Mouse (Mus musculus): Measurements from ENCODE around the gene Phkb. TPM values are rescaled to one million over a fixed set of nuclear protein-coding genes. Genes with fewer than 3 reads are reported as not detected.
"Not testable (repeated sequence)": the region's sequence is repeated elsewhere in the genome, so short reads cannot be mapped to it uniquely, and the experiment has no call there.

Phkb gene
- 10 to 100 TPM; 80.0 to 84.8 TPM for total RNA-seq (2021)
- long read RNA-seq, experiment 1, full-length matches to known transcripts: 5 of 101 reads
- long read RNA-seq, experiment 1, partial matches to known transcripts: 3 of 101 reads
- long read RNA-seq, experiment 1, other reads (novel, unspliced or antisense): 93 of 101 reads
- long read RNA-seq, experiment 2, full-length matches to known transcripts: 2 of 101 reads
- long read RNA-seq, experiment 2, partial matches to known transcripts: 14 of 101 reads
- long read RNA-seq, experiment 2, other reads (novel, unspliced or antisense): 85 of 101 reads

- DNase-seq (ENCODE audit: low spot score in 2 of 2): peak; percentile 88 to 93
These were observed at the start of gene Phkb, which contains the start of gene Itfg1 for GRCm38 (mm10) chr8:85840657-85841488. TSS of gene Phkb (plus strand) at chr8:85840959. TSS of gene Itfg1 (minus strand) at chr8:85840921.

- not testable (repeated sequence) for DNase-seq (ENCODE audit: low spot score in 2 of 2)
These were observed 44.4 kb upstream of the Phkb start for GRCm38 (mm10) chr8:85796392-85796791.

DNA sequence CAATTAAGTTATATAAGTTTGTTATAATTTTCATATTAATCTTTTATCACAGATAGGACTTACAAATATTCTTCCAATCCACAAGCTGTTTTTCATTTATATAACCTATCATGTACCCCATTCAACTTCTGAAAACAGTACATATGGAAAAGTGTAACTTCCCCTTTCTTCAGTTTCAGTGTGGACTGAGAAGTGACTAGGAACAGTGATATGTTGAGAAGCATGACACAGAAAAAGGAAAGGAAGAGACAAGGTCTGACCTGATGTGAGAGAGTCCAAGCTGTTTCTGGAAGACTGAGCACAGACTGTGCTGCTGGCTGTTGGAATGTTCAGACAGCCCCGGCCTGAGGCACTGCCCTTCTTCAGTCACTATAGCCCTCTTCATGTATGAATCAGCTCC is 40.6 kb upstream of the Phkb start:
- DNase-seq (ENCODE audit: low spot score in 2 of 2): no peak

DNA sequence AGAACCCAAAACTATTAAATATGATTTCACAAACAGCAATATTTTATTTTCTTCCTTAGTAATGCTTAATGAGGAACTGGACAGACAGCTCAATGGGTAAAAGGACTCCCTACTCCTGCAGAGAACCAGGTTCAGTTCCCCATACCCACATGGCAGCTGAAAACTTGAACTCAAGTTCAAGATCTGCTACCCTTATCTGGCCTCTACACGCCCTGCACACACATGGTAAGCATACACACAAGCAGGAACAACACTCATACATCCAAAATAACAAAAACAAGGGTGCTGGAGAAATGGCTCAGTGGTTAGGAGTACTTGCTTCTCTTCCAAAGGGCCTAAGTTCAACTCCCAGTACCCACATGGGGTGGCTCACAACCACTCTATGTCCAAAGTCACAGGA is 39.4 kb upstream of the Phkb start:
- DNase-seq (ENCODE audit: low spot score in 2 of 2): no peak

GRCm38 (mm10) chr8:85813621-85814020 is 27.1 kb upstream of the Phkb start:
- DNase-seq (ENCODE audit: low spot score in 2 of 2): no peak

DNA sequence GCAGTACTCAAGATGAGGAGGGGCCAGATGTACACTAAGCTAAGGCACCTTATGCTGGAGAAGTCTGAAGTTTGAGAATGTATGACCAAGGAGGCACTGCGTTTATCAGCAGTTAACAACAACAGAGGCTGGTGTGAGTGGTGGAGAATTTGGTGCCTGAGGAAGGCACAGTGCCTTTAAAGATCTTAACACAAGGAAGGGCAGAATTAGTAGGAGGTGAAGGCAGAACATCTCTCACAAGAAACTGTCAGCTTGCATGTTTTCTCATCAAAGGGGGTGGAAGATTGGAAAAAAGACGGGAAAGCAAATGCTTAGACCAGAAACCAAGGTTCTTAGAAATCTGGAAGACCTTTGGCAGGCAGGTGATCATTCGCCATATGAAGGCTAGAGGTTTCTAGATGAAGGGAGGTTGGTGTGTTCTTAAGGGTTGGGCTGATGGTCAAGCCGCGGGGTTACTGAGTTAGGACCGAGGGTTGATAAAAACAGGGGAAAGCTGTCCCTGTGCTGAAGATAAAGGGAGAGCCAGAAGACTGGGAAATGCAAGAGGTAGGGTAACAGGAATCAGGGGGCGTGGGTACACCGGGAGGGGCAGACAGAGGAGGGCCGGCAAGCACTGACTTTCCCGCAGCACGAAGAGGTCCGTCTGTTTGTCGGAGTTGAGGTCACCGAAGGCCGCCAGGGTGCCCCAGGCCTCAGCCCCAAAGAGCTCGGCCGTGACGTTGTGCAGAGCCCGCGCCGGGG is 673 bp upstream of the Phkb start:
- DNase-seq (ENCODE audit: low spot score in 2 of 2): no peak

GRCm38 (mm10) chr8:85841489-85841795 is 683 bp downstream of the Phkb start:
- no peak for DNase-seq (ENCODE audit: low spot score in 2 of 2)

GRCm38 (mm10) chr8:85845887-85846286 is 5.1 kb downstream of the Phkb start:
- no peak for DNase-seq (ENCODE audit: low spot score in 2 of 2)

GRCm38 (mm10) chr8:85854220-85855123 is 13.7 kb downstream of the Phkb start:
- DNase-seq (ENCODE audit: low spot score in 2 of 2): no peak

DNA sequence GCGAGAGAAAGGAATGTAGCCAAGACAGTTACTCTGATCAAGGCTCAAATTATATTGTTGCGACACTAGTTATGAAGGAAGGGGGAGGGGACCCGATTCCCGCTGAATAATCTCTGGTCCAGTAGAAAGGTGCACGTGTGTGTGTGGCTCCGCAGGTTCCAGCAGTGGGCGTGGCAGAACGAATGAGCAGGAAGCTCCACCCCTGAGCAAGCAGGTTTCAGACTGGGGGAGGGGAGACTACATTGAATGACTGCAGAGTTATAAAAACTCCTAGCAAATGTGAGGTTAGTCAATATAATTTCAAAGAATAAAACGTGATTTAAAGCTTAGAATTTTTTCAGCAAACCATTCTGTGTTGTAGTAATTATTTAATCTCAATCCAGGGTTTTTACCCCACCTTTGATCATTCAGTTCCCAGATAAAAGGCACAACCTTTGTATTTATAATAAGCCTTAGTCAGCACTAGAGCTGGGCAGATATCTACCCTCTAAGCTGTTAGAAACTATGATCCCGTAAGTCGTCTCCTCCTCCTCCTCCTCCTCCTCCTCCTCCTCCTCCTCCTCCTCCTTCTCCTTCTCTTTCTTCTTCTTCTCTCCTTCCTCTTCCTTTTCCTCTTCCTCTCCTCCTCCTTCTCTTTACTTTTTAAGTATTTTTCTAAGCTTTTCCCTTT is 16.6 kb downstream of the Phkb start:
- DNase-seq (ENCODE audit: low spot score in 2 of 2): not testable (repeated sequence)

DNA sequence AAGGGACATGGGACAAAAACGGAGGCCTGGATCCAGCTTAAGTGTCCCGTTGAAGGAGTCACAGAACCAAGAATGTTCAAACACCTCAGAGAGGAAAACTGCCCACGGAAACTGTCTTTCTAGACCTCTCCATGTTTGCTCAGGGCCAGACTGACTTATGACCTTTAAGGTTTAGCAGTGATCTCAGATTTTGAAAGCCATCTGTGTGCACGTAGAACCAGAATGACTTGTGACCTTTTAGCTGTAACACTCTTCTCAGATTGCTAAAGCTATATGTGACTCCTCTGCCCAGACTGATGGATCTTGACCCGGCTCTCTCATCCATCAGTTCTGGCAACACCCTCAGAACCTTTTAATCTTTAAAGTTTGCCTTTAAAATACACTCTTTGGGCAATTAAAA is 19.9 kb downstream of the Phkb start:
- DNase-seq (ENCODE audit: low spot score in 2 of 2): no peak

DNA sequence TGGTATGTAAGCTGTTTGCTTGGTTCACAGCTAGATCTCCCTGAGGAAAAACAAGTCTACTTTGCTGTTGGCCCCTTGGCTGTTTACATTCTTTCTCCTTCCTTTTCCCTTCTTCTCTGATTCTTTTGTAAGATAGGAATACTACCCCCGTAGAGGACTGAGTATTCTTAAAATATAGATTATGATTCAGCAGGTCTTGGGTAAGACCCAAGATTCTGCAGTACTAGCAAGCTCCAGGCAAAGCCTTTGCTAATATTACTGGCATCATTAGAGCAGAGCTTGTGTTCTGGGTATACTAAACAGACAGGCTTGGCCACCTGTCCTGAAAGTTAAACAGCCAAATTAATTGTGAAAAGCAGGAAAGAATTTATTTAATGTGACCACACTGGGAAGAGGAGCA is 21.6 kb downstream of the Phkb start:
- DNase-seq (ENCODE audit: low spot score in 2 of 2): no peak

GRCm38 (mm10) chr8:85871660-85872059 is 30.9 kb downstream of the Phkb start:
- DNase-seq (ENCODE audit: low spot score in 2 of 2): peak in 1 of 2 experiments; percentile 13

DNA sequence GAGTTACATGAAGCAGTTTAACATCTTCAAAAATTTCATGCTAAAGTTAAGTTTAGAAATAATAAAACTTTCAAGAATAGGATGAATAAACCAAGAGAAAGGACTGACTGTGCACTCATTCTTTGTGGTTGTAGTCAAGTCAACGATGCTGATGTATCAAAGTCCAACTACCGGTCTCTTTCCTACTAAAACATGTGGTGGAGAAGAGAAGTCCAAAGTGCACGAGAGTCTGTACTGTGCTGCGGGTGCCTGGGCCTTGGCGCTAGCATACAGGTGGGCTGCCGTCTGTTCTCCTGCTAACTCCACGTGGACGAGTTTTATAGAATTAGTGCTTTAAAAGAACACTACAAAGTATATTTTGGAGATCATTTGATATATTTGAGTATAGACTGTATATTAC is 37.2 kb downstream of the Phkb start:
- no peak for DNase-seq (ENCODE audit: low spot score in 2 of 2)

DNA sequence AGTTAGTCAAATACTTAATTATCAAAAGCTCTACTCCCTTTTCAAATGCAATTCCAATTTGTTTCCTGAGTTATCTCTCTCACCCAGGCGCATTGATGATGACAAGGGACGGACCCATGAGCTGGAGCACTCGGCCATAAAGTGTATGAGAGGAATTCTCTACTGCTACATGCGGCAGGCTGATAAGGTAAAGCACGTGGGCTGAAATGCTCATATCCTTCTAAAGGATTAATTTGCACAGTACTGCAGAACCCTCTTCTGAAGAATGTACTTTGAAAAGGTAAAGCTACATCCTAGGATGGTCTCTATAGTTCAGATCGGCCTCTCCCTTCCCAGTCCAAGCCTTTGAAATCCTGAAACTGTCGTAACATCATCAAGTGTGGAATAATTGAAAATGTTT is 38.9 kb downstream of the Phkb start:
- DNase-seq (ENCODE audit: low spot score in 2 of 2): no peak

GRCm38 (mm10) chr8:85884811-85885210 is 44.1 kb downstream of the Phkb start:
- no peak for DNase-seq (ENCODE audit: low spot score in 2 of 2)

GRCm38 (mm10) chr8:85897636-85898035 is 56.9 kb downstream of the Phkb start:
- no peak for DNase-seq (ENCODE audit: low spot score in 2 of 2)

DNA sequence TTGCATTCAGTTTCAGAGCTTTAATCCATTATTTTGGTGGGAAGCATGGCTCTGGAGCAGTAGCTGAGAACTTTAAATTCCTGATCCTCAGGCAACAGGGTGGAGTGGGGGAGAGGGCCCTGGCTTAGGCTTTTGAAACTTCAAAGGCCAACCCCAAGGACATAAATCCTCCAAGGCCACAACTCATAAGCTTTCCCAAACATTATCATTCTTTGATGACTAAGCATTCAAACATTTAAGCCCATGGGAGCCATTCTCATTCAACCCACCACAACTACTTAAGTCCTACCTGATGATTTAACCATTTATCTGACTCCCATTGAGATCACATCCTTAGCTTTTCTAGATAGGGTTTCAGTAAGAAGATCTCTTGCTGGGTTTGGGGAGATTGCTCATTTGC is 84.2 kb downstream of the Phkb start:
- no peak for DNase-seq (ENCODE audit: low spot score in 2 of 2)

GRCm38 (mm10) chr8:85925574-85925973 is 84.8 kb downstream of the Phkb start:
- DNase-seq (ENCODE audit: low spot score in 2 of 2): no peak

DNA sequence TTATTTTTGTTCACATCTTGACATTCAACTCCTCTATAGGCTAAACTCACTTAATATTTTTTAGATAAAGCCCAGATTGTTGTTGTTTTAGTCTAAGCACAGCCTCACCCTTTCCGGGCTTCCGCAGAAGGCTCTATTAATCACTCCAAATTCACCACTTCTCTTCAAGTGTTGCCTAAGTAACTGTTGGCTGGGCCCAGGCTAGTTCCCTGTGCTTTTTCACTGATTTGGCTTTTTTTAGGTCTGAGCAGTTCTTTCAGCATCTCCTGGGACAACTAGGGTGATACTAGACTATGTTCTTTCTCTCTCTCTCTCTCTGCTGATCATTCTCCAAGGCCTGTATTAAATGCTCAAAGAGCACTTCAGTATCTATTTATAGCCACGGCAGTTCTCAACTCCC is 85.3 kb downstream of the Phkb start:
- DNase-seq (ENCODE audit: low spot score in 2 of 2): no peak
